Comparison of ENCODE assay signal across 8 mouse cellular contexts in genomic region chr10:121462162-121462881, GRCm38 (mm10). TPM values are rescaled to one million over a fixed set of nuclear protein-coding genes. Genes with fewer than 3 reads are reported as not detected.
DNase-seq lines count a peak whose midpoint lies in the region; ATAC-seq and TF ChIP-seq lines count a peak whose summit lies in the region.

No protein-coding gene starts in this region.

- TF ChIP-seq CTCF in layer of hippocampus, adult 2 months (conservative IDR thresholded peaks at IDR 0.05), result no peak
- TF ChIP-seq CTCF in hindbrain, postnatal 0 days (IDR thresholded peaks at IDR 0.05; ENCODE audit: low read depth), result no peak

- H3K9me3 ChIP-seq in hindbrain, postnatal 0 days (ENCODE audit: low read length), result no peaks in the 10 kb centered on the region
- no peaks in the 10 kb centered on the region for H3K9me3 ChIP-seq in neural tube, embryonic 12.5 days

- no peaks in the 10 kb centered on the region for H3K36me3 ChIP-seq in hindbrain, postnatal 0 days (ENCODE audit: insufficient read depth, low read length)
- H3K36me3 ChIP-seq in neural tube, embryonic 12.5 days, result no peaks in the 10 kb centered on the region

- H3K9ac ChIP-seq in hindbrain, postnatal 0 days (replicated peaks; ENCODE audit: low read length), result peak overlapping the region; percentile 28; the same call in 1 of the 2 replicates
- H3K9ac ChIP-seq in neural tube, embryonic 12.5 days, result no peak overlapping the region

- ATAC-seq in hindbrain, postnatal 0 days, result no peak; the same call in 1 of the 2 replicates
- ATAC-seq in neural tube, embryonic 12.5 days (ENCODE audit: low FRiP score, low read depth), result 0 out of 2 replicates have a peak, but pooled peaks have one; percentile 14

- peak overlapping the region; percentile 28; the same call in 1 of the 2 replicates for H3K4me3 ChIP-seq in layer of hippocampus, adult 2 months
- H3K4me3 ChIP-seq in hindbrain, postnatal 0 days (ENCODE audit: low read length), result peak overlapping the region; percentile 16; the same call in 1 of the 2 replicates
- no peak overlapping the region for H3K4me3 ChIP-seq in neural tube, embryonic 12.5 days

- H3K27ac ChIP-seq in layer of hippocampus, adult 2 months, result peak overlapping the region; percentile 70
- peak overlapping the region; percentile 72 for H3K27ac ChIP-seq in hindbrain, postnatal 0 days
- H3K27ac ChIP-seq in neural tube, embryonic 12.5 days, result no peak overlapping the region

- H3K4me2 ChIP-seq in hindbrain, postnatal 0 days (ENCODE audit: low read depth, low read length), result peak overlapping the region; percentile 49
- peak overlapping the region; percentile 55 for H3K4me2 ChIP-seq in neural tube, embryonic 12.5 days (replicated peaks)

- 54% methylated on average over 24 of the region's 24 CpGs for WGBS in hindbrain, postnatal 0 days
- WGBS in neural tube, embryonic 12.5 days, result 61% methylated on average over 24 of the region's 24 CpGs

- no peaks in the 10 kb centered on the region for H3K27me3 ChIP-seq in hindbrain, postnatal 0 days (ENCODE audit: insufficient read depth, low read length)
- H3K27me3 ChIP-seq in neural tube, embryonic 12.5 days (replicated peaks), result no peaks in the 10 kb centered on the region

- DNase-seq in layer of hippocampus, adult 2 months (ENCODE audit: low spot score in 2 of 2), result no peak
- DNase-seq in layer of hippocampus, adult 11-12 months (ENCODE audit: low spot score), result no peak
- peak; percentile 56 for DNase-seq in embryo, embryonic 11 days
- DNase-seq in hindbrain, postnatal 0 days (ENCODE audit: low spot score), result peak; percentile 42
- DNase-seq in right cerebral cortex, postnatal 14 days, result no peak
- DNase-seq in right cerebral cortex, adult 2 months (ENCODE audit: low spot score in 2 of 2), result no peak
- DNase-seq in layer of hippocampus, adult 8-10 months (ENCODE audit: low spot score in 2 of 2), result no peak

- H3K4me1 ChIP-seq in hindbrain, postnatal 0 days (ENCODE audit: insufficient read depth, low read length), result peaks cover 19% of the 10 kb centered on the region
- H3K4me1 ChIP-seq in neural tube, embryonic 12.5 days, result peaks cover 19% of the 10 kb centered on the region

RNA-seq across cellular contexts. Expression of gene Rassf3, which starts 13.8 kb away (rescaled TPM):
- 1 to 10 TPM; 8.8 to 9.3 TPM for total RNA-seq in layer of hippocampus, adult 2 months (2021)
- 7.4 and 11.1 TPM in 2 replicates for total RNA-seq in hindbrain, postnatal 0 days (2014; rRNA removed)
- 5.7 and 6.0 TPM in 2 replicates for polyA plus RNA-seq in hindbrain, postnatal 0 days (2015; fragmentation: Nextera tagmentation; extraction: Ambion mirVana)
- 11.4 and 13.5 TPM in 2 replicates for polyA plus RNA-seq in neural tube, embryonic 12.5 days (2016; fragmentation: Nextera tagmentation; extraction: Ambion mirVana)
- 10 to 100 TPM in 3 of 4 experiments, 1 to 10 TPM in 1; 9.3 to 20.4 (median 15.3) TPM for total RNA-seq in layer of hippocampus, adult 8-10 months (2022)

Comparison
In these comparisons a context has a peak if more than half of its experiments do, and no peak if none do; other contexts are left out.
1. DNase-seq: peak in embryo, embryonic 11 days (single experiment) and hindbrain, postnatal 0 days (single experiment); none in layer of hippocampus, adult 2 months (0 of 2), layer of hippocampus, adult 11-12 months (single experiment), right cerebral cortex, postnatal 14 days (single experiment), right cerebral cortex, adult 2 months (0 of 2) and layer of hippocampus, adult 8-10 months (0 of 2).